Mouse (Mus musculus) neural tube, embryonic 12.5 days (tissue): Measurements from ENCODE around the gene Hsd17b11. TPM values are rescaled to one million over a fixed set of nuclear protein-coding genes. Genes with fewer than 3 reads are reported as not detected.

Experiments
- ATAC-seq: fragments of 200-750 bp; cut with Nextera tagmentation; 2 replicates; pipeline ENCODE4 v1.8.0; 2017; ENCODE audit warnings: low read depth, mild to moderate bottlenecking, moderate TSS enrichment, moderate library complexity; ENCODE audit not compliant: low FRiP score
- H3K27ac ChIP-seq: fragments of 300-500 bp; sonication (generic); 2 replicates; pipeline ENCODE4 v1.5.1; 2016
- H3K27me3 ChIP-seq: fragments of 300-500 bp; sonication (generic); replicated peaks from 2 replicates; pipeline ENCODE4 v1.6.1; 2016; ENCODE audit warnings: mild to moderate bottlenecking
- H3K36me3 ChIP-seq: fragments of 300-500 bp; sonication (generic); 2 replicates; pipeline ENCODE4 v1.6.1; 2016; ENCODE audit warnings: mild to moderate bottlenecking
- H3K4me1 ChIP-seq: fragments of 300-500 bp; sonication (generic); 2 replicates; pipeline ENCODE4 v1.6.1; 2016
- H3K4me2 ChIP-seq: fragments of 300-500 bp; sonication (generic); replicated peaks from 2 replicates; pipeline ENCODE4 v1.6.1; 2016; ENCODE audit warnings: mild to moderate bottlenecking
- H3K4me3 ChIP-seq: fragments of 300-500 bp; sonication (generic); 2 replicates; pipeline ENCODE4 v1.5.1; 2016
- H3K9ac ChIP-seq: fragments of 300-500 bp; sonication (generic); 2 replicates; pipeline ENCODE4 v1.6.1; 2016; ENCODE audit warnings: mild to moderate bottlenecking
- H3K9me3 ChIP-seq: fragments of 300-500 bp; sonication (generic); 2 replicates; pipeline ENCODE4 v1.6.1; 2016; ENCODE audit warnings: mild to moderate bottlenecking
- WGBS: fragments of 180-500 bp; shearing (Covaris S2); methylation state at CpG from one replicate; pipeline ENCODE4 v1.1.7; 2016; 5-methylcytosine and 5-hydroxymethylcytosine counted together
- polyA plus RNA-seq: library from polyadenylated mRNA; unstranded; fragments of >200 nt; fragmentation: Nextera tagmentation; extraction: Ambion mirVana; gene quantifications from 2 replicates; pipeline ENCODE4 v1.2.1, GENCODE M21; 2016

The Hsd17b11 gene
- 1.8 and 2.0 TPM in 2 replicates for polyA plus RNA-seq

DNA sequence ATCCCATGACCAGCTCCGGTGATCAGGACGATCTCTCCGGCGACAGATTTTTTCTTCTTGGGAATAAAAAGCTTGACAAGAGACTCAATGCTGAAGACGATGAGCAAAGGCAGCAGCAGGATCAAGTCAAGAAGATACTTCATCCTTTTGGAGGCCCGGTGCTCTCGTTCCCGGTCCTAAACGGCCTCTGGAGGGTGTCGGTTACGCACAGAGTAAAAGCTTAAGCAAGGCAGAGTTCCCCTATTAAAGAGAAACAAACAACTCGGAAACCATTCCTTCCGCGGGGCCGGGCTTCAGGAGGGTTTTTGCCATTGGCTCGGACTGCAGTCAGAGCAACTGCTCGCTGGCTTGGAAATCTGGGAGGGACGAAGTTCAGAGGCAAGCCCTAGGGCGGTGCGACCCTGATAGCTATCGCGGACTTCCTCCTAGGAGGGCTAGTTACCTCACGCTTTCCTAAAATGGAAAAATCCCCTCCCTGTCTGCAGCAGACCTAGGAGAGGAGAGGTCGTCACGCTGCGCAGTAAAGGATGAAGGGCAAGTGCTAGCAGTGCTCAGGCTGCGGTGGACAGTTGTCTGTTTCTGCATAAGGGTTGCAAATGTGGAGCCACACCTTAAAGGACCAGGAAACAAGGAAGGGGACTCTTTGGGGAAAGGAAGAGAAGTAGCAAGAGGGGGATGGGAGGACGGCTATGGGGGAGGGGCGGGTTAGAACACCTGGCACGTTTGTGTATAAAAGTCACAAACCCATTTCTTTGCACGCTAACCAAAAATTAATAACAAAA is at the start of gene Hsd17b11:
TSS of gene Hsd17b11 (minus strand) at position 323 of the 782 bp plus-strand sequence.
- peak within 1 kb of the TSS; percentile 44 for H3K4me3 ChIP-seq
- peak; percentile 64 for ATAC-seq
- H3K9ac ChIP-seq: peak within 1 kb of the TSS; percentile 56
- H3K27ac ChIP-seq: 0 out of 2 replicates have a peak within 1 kb of the TSS, but pooled peaks have one; percentile 4
- H3K9me3 ChIP-seq: no peaks in the 10 kb centered on the region
- peaks cover 5% of the 10 kb centered on the region; the same call in 1 of the 2 replicates for H3K27me3 ChIP-seq
- H3K36me3 ChIP-seq: no peaks in the 10 kb centered on the region
- peak within 1 kb of the TSS; percentile 80 for H3K4me2 ChIP-seq
- 1% methylated on average over 31 of the region's 31 CpGs for WGBS
- peaks cover 17% of the 10 kb centered on the region; the same call in 1 of the 2 replicates for H3K4me1 ChIP-seq

DNA sequence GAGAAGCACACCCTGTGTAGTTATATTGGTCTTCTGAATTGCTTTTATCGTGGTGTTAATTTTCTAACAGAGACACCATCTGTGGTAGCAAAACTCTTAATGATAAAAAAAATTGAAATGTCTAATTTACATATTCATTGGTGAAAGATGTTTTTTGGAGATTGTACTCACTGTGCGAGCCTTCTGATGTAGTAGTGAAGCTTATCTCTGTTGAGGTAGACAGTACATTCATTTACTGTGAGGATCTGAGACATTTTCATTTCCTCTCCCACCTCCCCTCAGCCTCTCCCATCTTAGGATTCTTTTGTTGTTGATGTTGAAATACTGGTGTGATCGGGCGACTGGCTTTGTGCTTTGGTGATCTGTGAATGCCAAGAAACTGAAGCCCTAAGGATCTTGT is 49.3 kb upstream of the Hsd17b11 start:
- H3K4me3 ChIP-seq: no peak overlapping the region
- WGBS: 66% methylated on average over 4 of the region's 4 CpGs
- H3K9ac ChIP-seq: no peak overlapping the region
- H3K27ac ChIP-seq: no peak overlapping the region
- no peaks in the 10 kb centered on the region for H3K36me3 ChIP-seq
- no peak overlapping the region for H3K4me2 ChIP-seq
- H3K9me3 ChIP-seq: no peaks in the 10 kb centered on the region
- peaks cover 7% of the 10 kb centered on the region for H3K4me1 ChIP-seq
- no peak for ATAC-seq
- no peaks in the 10 kb centered on the region for H3K27me3 ChIP-seq

DNA sequence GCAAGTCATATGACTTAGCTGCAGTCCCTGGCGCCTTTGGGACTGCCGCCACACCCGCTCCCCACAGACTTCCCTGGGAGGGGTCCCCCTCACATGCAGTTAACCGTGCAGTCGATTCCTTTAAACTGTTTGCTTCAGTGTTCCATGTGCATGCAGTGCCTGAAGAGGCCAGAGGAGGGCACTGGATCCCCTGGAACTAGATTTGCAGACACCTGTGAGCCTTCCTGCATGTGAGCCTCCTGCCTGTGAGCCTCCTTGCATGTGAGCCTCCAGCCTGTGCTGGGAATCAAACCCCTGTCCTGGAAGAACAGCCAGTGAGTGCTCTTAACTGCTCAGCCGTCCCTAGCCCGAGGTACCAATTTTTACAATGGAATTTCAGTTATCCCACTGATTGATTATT is 47.0 kb upstream of the Hsd17b11 start:
- H3K36me3 ChIP-seq: peaks cover 6% of the 10 kb centered on the region; the same call in 1 of the 2 replicates
- no peak overlapping the region for H3K4me2 ChIP-seq
- WGBS: 90% methylated on average over 7 of the region's 7 CpGs
- H3K27me3 ChIP-seq: no peaks in the 10 kb centered on the region
- H3K9me3 ChIP-seq: no peaks in the 10 kb centered on the region
- no peak overlapping the region for H3K4me3 ChIP-seq
- no peak overlapping the region for H3K9ac ChIP-seq
- peaks cover 7% of the 10 kb centered on the region for H3K4me1 ChIP-seq
- no peak overlapping the region for H3K27ac ChIP-seq
- ATAC-seq: no peak

DNA sequence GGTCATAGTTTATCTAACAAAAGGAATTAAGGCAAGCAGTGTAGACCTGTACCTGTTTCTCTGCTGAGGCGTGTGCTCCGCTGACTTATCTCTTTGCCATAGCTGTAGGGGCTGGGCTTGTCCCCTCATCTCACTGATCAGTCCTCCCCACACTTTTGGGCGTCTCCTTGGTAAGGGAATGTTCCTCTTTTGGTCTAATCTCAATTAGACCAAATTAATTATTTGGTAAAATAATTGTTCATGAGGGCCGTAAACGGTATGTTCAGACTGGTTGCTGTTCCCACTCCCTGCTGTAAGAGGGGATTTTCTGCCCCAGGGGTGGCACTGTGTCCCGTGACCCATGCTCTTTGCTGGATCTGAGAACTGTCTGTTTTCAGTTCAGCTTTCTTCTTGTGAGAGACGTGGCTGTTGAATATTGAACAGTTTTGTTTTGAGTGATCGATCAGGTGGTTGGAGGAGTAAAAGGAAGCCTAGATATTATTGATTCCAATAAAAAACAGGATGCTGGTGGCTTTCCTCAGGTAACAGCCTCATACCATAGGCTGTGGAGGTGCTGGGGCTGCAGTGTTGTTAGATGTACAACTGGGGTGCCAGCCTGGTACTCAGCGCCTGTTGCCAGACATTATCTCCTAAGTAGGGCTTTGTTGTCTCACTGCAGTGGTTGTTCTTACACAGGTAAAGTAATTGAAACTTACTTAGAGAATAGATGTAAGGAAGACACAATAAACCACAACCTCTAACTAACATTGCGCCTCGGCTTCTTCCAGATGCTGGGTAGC is 41.2 kb upstream of the Hsd17b11 start:
- Histone ChIP-seq H3K9ac (no peak overlapping the region), H3K36me3 (peaks cover 37% of the 10 kb centered on the region), H3K4me2 (no peak overlapping the region), H3K27ac (no peak overlapping the region), H3K9me3 (no peaks in the 10 kb centered on the region), H3K4me1 (no peaks in the 10 kb centered on the region; the same call in 1 of the 2 replicates), H3K4me3 (no peak overlapping the region), H3K27me3 (no peaks in the 10 kb centered on the region)
- 89% methylated on average over 11 of the region's 11 CpGs for WGBS
- ATAC-seq: no peak

DNA sequence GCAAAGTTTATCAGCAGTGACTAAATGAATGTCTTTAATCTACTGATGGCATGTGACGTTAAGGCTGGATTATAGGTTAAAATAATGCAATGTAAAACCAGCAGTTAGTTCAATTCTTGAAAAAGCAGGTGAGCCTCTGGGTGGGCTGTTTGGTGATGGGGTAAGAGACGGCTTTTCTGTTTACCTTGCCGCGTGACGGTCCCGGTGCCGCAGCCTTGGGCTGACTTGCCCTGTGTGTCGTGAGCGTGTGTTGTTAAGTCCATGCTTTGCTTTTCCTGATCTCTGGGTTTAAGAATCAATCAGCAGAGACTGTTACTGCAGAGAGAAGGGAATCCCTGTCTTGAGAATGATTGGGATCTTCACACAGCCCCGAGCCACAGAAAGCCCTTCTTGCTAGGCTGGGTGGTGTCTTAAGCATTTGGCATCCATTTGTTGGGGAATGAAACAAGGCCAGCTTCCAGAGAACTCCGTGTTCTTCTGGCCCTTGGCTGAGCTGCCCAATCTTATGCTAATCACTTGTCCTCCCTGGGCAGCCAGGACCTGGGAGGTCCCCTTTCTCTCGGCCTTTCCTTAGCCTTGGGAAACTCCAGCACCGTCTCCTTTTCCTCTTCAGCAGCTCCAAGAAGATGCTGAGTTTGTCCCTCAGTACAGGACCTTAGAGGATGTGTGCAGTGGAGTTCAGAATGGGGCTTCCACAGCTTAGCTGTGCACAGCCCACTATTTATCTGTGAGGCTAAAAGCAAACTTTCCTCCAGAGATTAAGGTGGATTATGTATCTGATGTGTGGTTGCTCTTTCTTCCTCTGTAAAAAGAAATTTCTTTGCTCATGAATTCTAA is 40.4 kb upstream of the Hsd17b11 start:
- no peak overlapping the region for H3K27ac ChIP-seq
- H3K9me3 ChIP-seq: no peaks in the 10 kb centered on the region
- H3K36me3 ChIP-seq: peaks cover 37% of the 10 kb centered on the region
- no peak overlapping the region for H3K9ac ChIP-seq
- H3K4me1 ChIP-seq: no peaks in the 10 kb centered on the region; the same call in 1 of the 2 replicates
- no peak overlapping the region for H3K4me2 ChIP-seq
- H3K27me3 ChIP-seq: no peaks in the 10 kb centered on the region
- H3K4me3 ChIP-seq: no peak overlapping the region
- ATAC-seq: no peak
- 83% methylated on average over 13 of the region's 13 CpGs for WGBS

- H3K4me1 ChIP-seq: no peaks in the 10 kb centered on the region; the same call in 1 of the 2 replicates
- no peak overlapping the region for H3K9ac ChIP-seq
- no peak overlapping the region for H3K27ac ChIP-seq
- peaks cover 39% of the 10 kb centered on the region for H3K36me3 ChIP-seq
- H3K4me2 ChIP-seq: no peak overlapping the region
- H3K27me3 ChIP-seq: no peaks in the 10 kb centered on the region
- no peak overlapping the region for H3K4me3 ChIP-seq
- 93% methylated on average over 5 of the region's 5 CpGs for WGBS
- no peaks in the 10 kb centered on the region for H3K9me3 ChIP-seq
- no peak for ATAC-seq
Observed at GRCm38 (mm10) chr5:104060429-104060828, 38.7 kb upstream of the Hsd17b11 start.

DNA sequence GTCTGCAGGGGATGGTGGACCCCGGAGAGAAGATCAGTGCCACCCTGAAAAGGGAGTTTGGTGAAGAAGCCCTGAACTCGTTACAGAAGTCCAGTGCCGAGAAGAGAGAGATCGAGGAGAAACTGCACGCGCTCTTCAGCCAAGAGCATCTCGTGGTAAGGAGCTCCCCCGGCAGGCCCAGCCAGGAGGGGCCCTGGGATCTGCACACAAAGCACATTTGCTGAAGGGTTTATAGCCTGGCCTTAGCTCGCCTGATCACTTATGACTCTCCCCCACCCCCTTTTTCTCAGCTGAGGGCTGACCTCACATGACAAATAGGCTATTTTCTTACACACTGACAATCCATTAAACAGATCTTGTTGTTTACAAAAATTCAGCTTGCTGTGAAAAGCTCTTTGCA is 37.9 kb upstream of the Hsd17b11 start:
- no peaks in the 10 kb centered on the region for H3K9me3 ChIP-seq
- H3K4me2 ChIP-seq: no peak overlapping the region

DNA sequence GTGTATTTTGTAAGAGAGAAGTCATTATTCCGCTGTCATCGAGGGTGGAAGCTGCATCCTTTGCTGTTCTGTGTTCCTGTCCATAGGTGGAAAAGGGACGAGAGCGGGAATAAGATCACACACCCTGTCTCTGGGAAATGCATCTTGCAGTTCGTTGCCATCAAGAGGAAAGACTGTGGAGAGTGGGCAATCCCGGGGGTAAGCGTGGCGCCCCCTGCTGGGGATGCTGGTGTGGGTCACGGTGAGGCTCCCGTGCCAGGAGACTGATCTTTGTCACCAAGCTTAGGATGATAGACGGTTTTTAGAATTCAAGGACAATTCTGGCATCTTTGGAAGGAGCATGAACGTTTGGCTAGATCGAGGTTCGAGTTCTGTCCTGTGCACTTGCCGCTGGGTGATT is 36.3 kb upstream of the Hsd17b11 start:
- Histone ChIP-seq H3K9me3 (no peaks in the 10 kb centered on the region), H3K36me3 (peaks cover 33% of the 10 kb centered on the region), H3K9ac (no peak overlapping the region), H3K4me1 (no peaks in the 10 kb centered on the region; the same call in 1 of the 2 replicates), H3K27ac (no peak overlapping the region), H3K4me3 (no peak overlapping the region), H3K27me3 (no peaks in the 10 kb centered on the region), H3K4me2 (no peak overlapping the region)
- WGBS: 68% methylated on average over 15 of the region's 15 CpGs
- no peak for ATAC-seq

More for the DNA sequence above, 37.9 kb upstream of the Hsd17b11 start:
- Histone ChIP-seq H3K36me3 (peaks cover 38% of the 10 kb centered on the region), H3K27me3 (no peaks in the 10 kb centered on the region), H3K9ac (no peak overlapping the region), H3K27ac (no peak overlapping the region), H3K4me1 (no peaks in the 10 kb centered on the region; the same call in 1 of the 2 replicates), H3K4me3 (no peak overlapping the region)
- peak; percentile 60; the same call in 1 of the 2 replicates for ATAC-seq
- WGBS: 45% methylated on average over 9 of the region's 9 CpGs

DNA sequence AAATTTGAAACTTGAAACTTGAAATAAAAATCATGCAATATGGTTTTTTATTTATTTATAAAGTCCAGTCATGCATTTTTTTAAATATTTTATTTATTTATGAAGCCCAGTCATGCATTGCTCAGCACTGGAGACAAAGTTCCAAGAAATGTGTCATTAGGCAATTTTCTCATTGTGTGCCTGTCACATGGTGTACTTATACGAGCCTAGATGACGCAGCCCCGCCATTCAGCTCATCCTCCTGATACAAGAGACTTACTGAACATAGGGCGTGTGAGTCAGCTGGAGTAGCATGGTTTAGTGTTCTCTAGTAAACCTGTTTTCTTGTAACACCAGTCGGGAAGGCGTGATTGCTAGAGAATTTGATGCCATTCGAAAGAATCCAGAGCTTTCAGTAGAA is 34.6 kb upstream of the Hsd17b11 start:
- WGBS: 80% methylated on average over 7 of the region's 7 CpGs
- Histone ChIP-seq H3K27me3 (no peaks in the 10 kb centered on the region), H3K9me3 (no peaks in the 10 kb centered on the region), H3K4me1 (no peaks in the 10 kb centered on the region; the same call in 1 of the 2 replicates), H3K27ac (no peak overlapping the region), H3K9ac (no peak overlapping the region), H3K4me3 (no peak overlapping the region), H3K4me2 (no peak overlapping the region), H3K36me3 (peaks cover 30% of the 10 kb centered on the region)
- ATAC-seq: no peak

DNA sequence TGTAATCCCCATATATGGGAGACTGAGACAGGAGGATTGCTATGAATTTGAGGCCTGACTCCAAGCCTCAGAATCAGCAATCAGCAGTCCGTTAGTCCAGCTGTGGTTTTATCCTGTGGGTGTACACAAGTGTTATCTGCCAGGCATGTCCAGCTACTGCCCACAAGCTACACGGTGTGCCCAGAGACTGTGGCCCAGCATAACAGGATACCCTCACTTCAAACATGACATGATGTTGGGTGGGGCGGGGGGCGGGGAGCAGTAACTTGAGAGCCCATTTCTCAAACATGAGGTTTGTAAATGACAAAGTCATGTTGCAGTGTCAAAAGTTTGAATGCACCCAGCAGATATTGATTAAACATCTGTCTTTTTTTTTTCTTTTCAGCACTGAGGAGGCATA is 34.1 kb upstream of the Hsd17b11 start:
- 94% methylated on average over 4 of the region's 4 CpGs for WGBS
- no peak overlapping the region for H3K27ac ChIP-seq
- no peaks in the 10 kb centered on the region; the same call in 1 of the 2 replicates for H3K4me1 ChIP-seq
- H3K9me3 ChIP-seq: no peaks in the 10 kb centered on the region
- ATAC-seq: no peak
- H3K9ac ChIP-seq: no peak overlapping the region
- H3K4me2 ChIP-seq: no peak overlapping the region
- peaks cover 30% of the 10 kb centered on the region for H3K36me3 ChIP-seq
- H3K4me3 ChIP-seq: no peak overlapping the region
- no peaks in the 10 kb centered on the region for H3K27me3 ChIP-seq

GRCm38 (mm10) chr5:104054938-104055337 is 33.2 kb upstream of the Hsd17b11 start:
- ATAC-seq: no peak
- no peak overlapping the region for H3K27ac ChIP-seq
- H3K27me3 ChIP-seq: no peaks in the 10 kb centered on the region
- no peaks in the 10 kb centered on the region; the same call in 1 of the 2 replicates for H3K4me1 ChIP-seq
- H3K4me3 ChIP-seq: no peak overlapping the region
- no peak overlapping the region for H3K9ac ChIP-seq
- H3K4me2 ChIP-seq: no peak overlapping the region
- H3K9me3 ChIP-seq: no peaks in the 10 kb centered on the region
- peaks cover 30% of the 10 kb centered on the region for H3K36me3 ChIP-seq
- WGBS: 93% methylated on average over 4 of the region's 4 CpGs
